Mouse (Mus musculus) hindlimb bud, embryonic 11.5 days (tissue): ENCODE results near the gene Phactr3.
"Not testable (repeated sequence)": the region's sequence is repeated elsewhere in the genome, so short reads cannot be mapped to it uniquely, and the experiment has no call there.

Experiments
- DNase-seq: peaks from one replicate; pipeline ENCODE4 v3.0.0-alpha.2; 2012; ENCODE audit warnings: low read depth, low spot score; ENCODE audit errors: extremely low spot score

Gene Phactr3

GRCm38 (mm10) chr2:178118801-178119560 lies at the start of gene Phactr3:
Gene Phactr3, plus strand, starts transcription at chr2:178118975.
- DNase-seq, result no peak

- not testable (repeated sequence) for DNase-seq
Observed at GRCm38 (mm10) chr2:178078166-178078717, 40.5 kb upstream of the Phactr3 start, which contains the start of gene Zfp931. Gene Zfp931, minus strand, starts transcription at chr2:178078476.

DNA sequence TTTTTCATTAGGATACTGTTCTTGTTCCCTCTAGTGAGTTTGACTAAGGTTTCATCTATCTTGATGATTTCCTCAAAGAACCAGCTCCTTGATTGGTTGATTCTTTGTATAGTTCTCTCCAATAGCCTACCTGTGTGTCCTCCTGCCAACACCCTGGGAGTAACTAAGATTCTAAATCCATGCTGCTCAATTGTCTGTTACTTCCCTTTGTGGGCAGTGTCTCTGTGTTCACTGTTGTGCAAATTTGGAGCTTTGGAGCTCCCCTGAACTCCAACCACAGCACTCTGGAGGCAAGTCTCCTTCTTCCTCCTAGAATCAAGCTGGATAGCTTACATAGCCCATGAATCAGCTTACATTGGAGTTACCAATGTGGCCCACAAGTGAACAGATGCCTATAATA lies 29.2 kb upstream of the Phactr3 start:
- no peak for DNase-seq

GRCm38 (mm10) chr2:178098021-178098420 lies 20.8 kb upstream of the Phactr3 start:
- DNase-seq, result no peak

- DNase-seq, result no peak
Observed at GRCm38 (mm10) chr2:178101957-178102356, 16.8 kb upstream of the Phactr3 start.

DNA sequence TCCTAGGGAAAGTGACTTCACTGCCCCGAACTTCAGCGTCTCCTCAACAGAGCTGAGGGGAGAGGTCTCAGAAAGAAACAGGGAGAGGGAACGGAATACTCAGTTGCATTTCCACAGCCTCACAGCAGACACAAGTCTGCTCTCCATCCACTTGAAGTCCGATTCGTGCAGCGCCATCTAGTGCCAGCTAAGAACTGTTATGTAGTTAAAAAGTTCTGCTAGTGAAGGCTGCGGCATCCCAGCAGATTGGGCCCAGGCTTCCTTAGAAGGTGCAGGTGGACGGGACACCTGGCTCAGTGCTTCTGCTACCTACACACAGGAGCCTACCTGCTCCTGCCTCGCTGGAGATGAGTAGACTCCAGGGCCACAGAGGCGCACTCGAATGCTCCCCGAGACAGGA lies 829 bp upstream of the Phactr3 start:
- DNase-seq, result no peak

DNA sequence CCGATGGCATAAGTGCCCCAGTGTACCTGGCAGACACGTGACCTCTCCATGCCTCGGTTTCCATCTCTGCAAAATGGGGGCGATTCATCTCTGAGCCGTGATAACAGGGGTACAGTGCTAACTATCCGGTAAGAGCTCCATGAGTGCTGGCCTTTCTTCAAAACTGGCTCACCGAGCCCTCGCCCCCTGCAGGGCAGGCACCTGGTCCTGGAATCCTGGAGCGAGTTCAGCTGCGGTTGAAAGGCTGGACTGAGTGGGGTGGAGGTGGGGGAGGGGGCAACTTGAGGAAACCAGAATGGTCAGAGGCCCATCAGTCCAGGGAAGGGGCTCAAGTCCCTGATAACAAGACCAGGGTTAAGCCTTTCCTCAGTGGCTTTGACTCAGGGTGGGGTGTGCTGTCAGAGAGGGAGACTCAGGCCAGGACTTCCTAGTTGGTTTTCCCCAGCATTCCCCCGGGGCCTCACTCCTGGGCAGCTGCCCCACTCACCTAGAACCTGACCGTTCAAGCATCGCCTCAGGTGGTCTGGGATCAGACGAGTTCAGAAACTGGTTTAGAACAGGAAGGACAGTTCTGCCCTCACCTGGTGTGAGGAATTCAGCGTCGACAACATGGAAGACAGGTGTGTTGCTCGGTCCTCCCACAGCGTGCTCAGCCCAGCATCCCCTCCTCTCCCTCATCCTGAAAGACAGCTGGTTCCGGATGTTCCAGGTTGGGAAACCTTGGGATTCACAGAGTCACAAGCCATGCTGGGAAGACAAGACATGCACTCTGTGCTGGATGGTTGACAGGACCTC lies 983 bp downstream of the Phactr3 start:
- no peak for DNase-seq

- no peak for DNase-seq
Observed at GRCm38 (mm10) chr2:178120356-178120645, 1.5 kb downstream of the Phactr3 start.

DNA sequence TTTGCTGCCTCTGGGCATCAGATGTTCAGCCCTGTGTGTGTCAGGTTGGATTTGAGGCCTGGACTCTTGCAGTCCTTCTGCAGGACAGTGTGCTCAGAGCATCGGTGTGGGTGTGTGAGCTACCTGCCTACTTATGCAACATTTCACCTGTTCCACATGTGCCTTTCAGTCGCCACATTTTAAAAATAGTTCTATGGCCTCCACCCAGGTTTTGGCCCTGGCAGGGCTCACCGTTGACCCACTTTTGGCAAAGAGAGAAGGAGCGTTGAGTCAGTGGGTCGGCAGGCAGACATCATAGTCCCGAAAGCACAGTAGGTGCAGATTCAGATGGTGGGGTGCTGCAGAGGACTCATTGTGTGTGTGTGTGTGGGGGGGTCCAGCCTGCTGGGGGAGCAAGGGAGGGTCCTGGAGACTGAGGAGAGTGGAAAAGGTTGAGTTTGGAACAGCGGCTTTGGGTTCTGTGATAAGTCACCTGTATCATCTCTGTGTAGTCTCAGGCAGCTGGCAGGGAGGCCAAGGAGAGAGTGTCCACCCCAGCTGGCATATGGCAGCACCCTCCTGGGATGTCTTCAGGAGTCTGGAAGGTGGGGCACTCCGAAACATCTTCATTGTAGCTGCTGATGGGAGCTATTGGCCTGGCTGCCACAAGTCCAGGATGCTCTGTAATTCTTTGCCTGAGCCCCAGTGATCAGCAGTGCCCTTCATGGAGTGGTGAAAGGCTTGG lies 2.0 kb downstream of the Phactr3 start:
- no peak for DNase-seq

- no peak for DNase-seq
Observed at GRCm38 (mm10) chr2:178121375-178121688, 2.6 kb downstream of the Phactr3 start.

DNA sequence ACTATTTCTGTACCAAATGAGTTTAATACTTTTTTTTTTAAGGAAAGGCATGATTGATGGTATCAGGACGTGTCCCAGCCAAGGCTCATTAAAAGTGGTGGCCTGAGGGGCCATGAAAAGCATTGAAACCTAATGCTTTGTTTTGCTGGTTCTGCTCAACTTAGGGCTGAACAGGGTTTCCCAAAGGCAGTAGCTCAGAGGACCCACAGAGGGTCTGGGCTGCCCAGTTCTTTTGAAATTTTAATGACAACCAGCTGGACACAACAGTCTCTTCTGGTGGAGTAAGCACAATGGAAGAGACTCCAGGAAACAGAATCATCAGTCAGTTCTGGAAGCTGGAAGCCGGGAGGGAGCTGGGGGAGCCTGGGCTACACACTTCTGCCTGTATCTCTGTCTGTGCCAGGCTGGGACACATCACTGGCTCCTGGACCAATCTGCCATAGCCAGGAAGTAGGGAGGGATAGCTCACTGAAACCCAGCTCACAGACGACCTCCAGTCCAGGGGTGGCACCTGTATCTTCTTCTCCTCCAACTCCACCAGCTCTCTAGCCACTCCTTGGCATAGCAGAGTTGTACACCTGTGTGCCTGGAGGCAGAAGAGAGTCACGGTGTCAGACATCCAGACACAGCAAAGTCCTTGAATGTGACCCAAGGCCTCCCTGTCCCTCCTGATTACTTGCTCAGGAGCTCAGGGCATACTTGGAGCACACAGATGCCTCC lies 3.3 kb downstream of the Phactr3 start:
- no peak for DNase-seq

- DNase-seq, result no peak
Observed at GRCm38 (mm10) chr2:178123466-178123865, 4.7 kb downstream of the Phactr3 start.

DNA sequence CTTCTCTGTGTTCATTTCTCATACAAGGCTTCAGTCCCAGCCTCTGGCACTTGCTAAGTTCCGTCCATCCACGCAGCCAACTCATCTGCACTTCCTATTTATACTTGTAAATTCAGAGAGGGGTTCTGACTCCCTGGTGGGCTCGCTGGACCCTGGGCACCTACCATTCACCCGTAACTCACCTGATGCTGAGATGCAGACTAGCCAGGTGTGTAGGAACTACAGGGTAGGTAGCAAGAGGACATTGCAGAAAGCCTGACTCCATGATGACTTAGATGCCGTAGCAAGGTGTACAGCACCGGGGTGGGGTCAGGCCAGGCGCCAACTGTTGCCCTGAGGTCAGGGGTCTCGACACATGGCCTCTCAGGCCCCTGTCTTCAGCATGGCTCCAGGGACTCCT lies 6.7 kb downstream of the Phactr3 start:
- no peak for DNase-seq

DNA sequence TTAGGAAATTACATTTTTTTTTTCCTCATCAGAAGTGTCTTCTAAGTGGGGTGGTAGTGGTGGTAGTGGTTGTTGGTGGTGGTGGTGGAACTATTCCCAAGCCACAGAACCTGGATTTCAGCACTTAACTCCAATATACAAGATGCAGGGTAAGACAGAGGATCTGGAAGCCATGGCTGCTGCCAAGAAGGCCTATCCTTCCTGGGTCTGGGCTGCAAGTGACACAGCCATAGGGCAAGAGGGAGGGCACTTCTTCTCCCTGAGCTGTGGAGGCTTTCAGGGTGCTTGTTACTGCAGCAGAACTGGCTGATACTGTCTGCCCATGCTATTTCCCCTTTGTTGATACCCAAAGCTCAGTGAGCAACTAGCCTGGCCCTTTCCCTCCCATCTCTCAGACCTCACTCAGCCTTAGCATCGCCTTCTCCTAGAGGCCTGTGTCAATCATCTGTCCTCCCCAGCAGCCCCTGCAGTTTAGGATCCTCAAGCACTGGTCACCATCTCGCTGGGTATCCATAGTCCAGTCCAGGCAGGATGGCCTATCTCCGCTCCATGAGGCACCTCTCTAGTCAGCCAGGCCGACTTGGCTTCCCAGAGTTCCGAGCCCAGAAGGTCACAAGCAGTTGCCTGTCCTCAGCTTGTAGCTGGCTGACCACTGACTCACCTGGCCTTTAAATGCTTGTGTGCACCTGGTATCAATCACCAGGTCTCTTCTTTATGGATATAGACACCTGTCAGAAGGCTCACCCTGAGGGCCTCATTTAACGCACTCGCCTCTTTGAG lies 7.5 kb downstream of the Phactr3 start:
- no peak for DNase-seq

- DNase-seq, result no peak
Observed at GRCm38 (mm10) chr2:178128594-178128993, 9.8 kb downstream of the Phactr3 start.

DNA sequence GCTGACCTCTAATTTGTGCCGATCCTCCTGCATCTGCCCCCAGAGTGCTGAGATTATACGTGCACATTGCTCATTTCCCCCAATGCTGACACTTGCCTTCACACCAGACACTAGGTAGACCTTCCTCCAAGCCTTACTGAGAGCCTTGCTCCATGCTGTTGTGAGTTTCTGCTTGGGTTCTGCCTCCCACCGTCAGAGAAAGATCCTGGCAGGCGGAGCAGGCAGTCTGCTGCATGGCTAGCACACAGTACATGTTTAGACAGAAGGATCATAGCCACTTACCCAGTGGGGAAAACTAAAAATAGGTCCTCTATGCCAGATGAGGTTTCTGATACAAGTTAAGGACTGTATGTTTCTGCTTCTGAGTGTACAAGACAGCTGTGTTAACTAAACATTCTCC lies 10.4 kb downstream of the Phactr3 start:
- DNase-seq, result no peak

DNA sequence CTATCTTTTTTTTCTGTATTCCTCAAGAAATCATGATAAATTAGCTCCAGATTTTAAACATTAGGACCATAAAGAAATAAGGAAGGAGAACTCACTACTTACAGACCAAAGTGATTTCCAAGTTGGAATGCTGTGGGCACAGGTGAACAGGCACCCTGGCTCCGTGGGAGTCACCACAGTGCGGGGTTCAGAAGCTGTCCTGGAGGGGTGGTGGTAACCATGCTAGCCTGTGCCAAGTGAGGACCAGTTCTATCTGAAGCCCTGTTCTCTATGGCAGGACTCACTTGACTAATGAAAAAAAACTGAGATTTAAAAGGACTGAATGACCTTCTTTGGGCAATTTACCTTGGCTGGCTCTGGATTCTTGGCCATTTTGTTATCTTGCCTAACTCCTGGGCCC lies 10.9 kb downstream of the Phactr3 start:
- DNase-seq, result no peak

DNA sequence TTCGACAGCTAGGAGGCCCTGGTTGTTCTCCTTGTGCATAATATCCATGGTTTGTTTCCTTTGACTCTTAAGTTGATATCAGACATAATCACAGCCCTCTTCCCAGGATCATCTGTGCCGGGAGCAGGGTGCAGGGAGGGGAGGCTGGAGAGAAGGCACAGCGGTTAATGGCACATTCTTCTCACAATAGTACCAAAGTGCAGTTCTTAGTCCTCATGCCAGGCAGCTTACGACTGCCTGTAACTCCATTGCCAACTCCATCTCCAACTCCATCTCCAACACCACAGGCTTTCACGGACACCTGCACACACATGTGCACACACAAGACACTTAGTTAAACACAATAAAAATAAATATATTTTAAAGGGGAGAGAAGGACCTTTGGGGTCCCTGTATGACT lies 11.8 kb downstream of the Phactr3 start:
- DNase-seq, result no peak

DNA sequence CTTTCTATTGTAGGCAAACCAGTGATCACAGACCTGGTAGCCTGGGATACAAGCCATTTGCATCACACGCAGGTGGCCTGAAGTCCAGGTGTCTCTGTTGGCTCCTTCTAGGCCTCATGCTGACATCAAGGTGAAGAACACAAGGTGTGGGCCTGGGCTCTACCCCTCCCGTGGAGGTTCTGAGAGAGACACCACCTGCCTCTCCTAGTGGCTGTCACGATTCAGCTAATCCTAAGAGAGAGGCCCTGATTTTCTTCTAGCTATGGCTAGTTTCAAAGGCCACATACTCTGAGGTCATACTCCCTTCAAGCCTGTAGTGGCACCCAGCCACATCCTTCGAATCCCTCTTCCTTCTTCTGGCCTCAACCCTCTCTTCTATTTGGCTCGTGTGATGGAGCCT lies 12.2 kb downstream of the Phactr3 start:
- no peak for DNase-seq

DNA sequence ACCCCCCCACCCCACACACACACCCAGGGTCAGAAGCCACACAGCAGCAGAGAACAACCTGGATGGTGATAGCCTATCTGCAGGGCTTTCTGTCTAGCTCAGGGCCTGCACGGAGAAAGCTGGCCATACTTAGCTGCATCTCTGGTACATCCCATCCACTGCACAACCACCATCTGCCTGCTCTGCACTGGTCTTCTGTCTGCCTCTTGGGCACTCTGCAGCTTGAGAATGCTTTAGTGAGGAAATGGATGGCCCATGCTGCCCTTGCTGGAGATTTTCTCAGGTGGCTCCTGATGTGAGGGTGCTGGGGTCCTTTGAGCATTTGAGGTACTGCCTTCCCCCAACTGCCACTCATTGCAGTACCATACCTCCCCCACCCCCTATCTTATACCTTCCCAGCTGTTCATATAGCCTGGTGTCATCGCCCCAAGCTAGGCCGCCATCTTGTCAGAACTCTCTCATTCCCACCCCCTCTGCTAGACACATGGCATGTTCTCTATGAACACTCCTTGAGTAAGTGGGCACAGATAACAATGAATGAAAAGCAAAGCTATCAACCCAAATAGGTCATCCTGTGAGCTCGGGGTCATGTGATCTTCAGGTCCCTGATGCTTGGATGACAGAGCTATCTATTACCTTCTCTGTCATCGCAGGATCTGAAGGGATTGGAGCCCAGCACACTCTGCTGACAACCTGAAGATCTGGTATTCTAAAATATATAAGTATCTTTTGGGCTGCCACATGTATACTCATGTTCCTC lies 13.0 kb downstream of the Phactr3 start:
- DNase-seq, result no peak
